Mouse (Mus musculus) midbrain, embryonic 14.5 days (tissue): Measurements from ENCODE around the gene Erf. TPM values are rescaled to one million over a fixed set of nuclear protein-coding genes. Genes with fewer than 3 reads are reported as not detected.

ENCODE experiments used
- ATAC-seq: fragments of 200-750 bp; cut with Nextera tagmentation; 2 replicates; pipeline ENCODE4 v1.8.0; 2017; ENCODE audit warnings: moderate number of reproducible peaks, moderate library complexity; ENCODE audit not compliant: low FRiP score, low TSS enrichment
- DNase-seq: peaks from one replicate; pipeline ENCODE4 v3.0.0-alpha.2; 2015
- H3K27ac ChIP-seq: fragments of 300-500 bp; sonication (generic); replicated peaks from 2 replicates; pipeline ENCODE4 v1.5.1; 2014; ENCODE audit warnings: mild to moderate bottlenecking, low read depth, low read length, moderate library complexity
- H3K27me3 ChIP-seq: fragments of 300-500 bp; sonication (generic); 2 replicates; pipeline ENCODE4 v1.6.1; 2014; ENCODE audit warnings: low read length, control low read depth, mixed read lengths; ENCODE audit not compliant: control insufficient read depth, insufficient read depth
- H3K36me3 ChIP-seq: fragments of 300-500 bp; sonication (generic); 2 replicates; pipeline ENCODE4 v1.6.1; 2014; ENCODE audit warnings: low read length, control low read depth; ENCODE audit not compliant: control insufficient read depth, insufficient read depth
- H3K4me1 ChIP-seq: fragments of 300-500 bp; sonication (generic); 2 replicates; pipeline ENCODE4 v1.6.1; 2014; ENCODE audit warnings: mild to moderate bottlenecking, antibody characterized with exemption, low read length, control low read depth; ENCODE audit not compliant: control insufficient read depth, insufficient read depth
- H3K4me2 ChIP-seq: fragments of 300-500 bp; sonication (generic); 2 replicates; pipeline ENCODE4 v1.6.1; 2014; ENCODE audit warnings: mild to moderate bottlenecking, low read length, moderate library complexity
- H3K4me3 ChIP-seq: fragments of 300-500 bp; sonication (generic); replicated peaks from 2 replicates; pipeline ENCODE4 v1.5.1; 2014; ENCODE audit warnings: low read depth, low read length
- H3K9ac ChIP-seq: fragments of 300-500 bp; sonication (generic); replicated peaks from 2 replicates; pipeline ENCODE4 v1.6.1; 2014; ENCODE audit warnings: mild to moderate bottlenecking, low read length, moderate library complexity
- H3K9me3 ChIP-seq: fragments of 300-500 bp; sonication (generic); 2 replicates; pipeline ENCODE4 v1.6.1; 2016; ENCODE audit warnings: low read length, control low read depth, mixed read lengths; ENCODE audit not compliant: control insufficient read depth
- WGBS: fragments of 180-500 bp; shearing (Covaris S2); extraction: QIAGEN DNeasy Blood & Tissue Kit; methylation state at CpG from one replicate; pipeline ENCODE4 v1.1.7; 2014; 5-methylcytosine and 5-hydroxymethylcytosine counted together
- polyA plus RNA-seq: library from polyadenylated mRNA; unstranded; fragments of >200 nt; fragmentation: Nextera tagmentation; extraction: Ambion mirVana; gene quantifications from 2 replicates; pipeline ENCODE4 v1.2.1, GENCODE M21; 2014

Erf gene
- polyA plus RNA-seq, 1 experiment from 2014 or later: 4.8 TPM

GRCm38 (mm10) chr7:25270652-25271633, 20.4 kb upstream of the Erf start:
- Histone ChIP-seq H3K9ac (no peak overlapping the region), H3K4me2 (no peak overlapping the region), H3K4me3 (no peak overlapping the region), H3K27ac (no peak overlapping the region), H3K27me3 (no peaks in the 10 kb centered on the region), H3K9me3 (no peaks in the 10 kb centered on the region), H3K36me3 (peaks cover 32% of the 10 kb centered on the region), H3K4me1 (peaks cover 30% of the 10 kb centered on the region)
- 90% methylated on average over 35 of the region's 35 CpGs for WGBS
- no peak for DNase-seq
- ATAC-seq: no peak

GRCm38 (mm10) chr7:25269545-25270271, 19.1 kb upstream of the Erf start:
- Histone ChIP-seq H3K36me3 (peaks cover 28% of the 10 kb centered on the region), H3K4me3 (peak overlapping the region; percentile 62), H3K9me3 (no peaks in the 10 kb centered on the region), H3K9ac (peak overlapping the region; percentile 80; the same call in 1 of the 2 replicates), H3K4me1 (peaks cover 23% of the 10 kb centered on the region), H3K27ac (no peak overlapping the region), H3K4me2 (peak overlapping the region; percentile 83), H3K27me3 (no peaks in the 10 kb centered on the region)
- ATAC-seq (no peak), DNase-seq (no peak)
- WGBS: 82% methylated on average over 8 of the region's 8 CpGs

GRCm38 (mm10) chr7:25269029-25269428, 18.5 kb upstream of the Erf start:
- DNase-seq: no peak
- Histone ChIP-seq H3K27ac (0 out of 2 replicates have a peak overlapping the region, but pooled peaks have one; percentile 80), H3K4me1 (peaks cover 21% of the 10 kb centered on the region), H3K27me3 (no peaks in the 10 kb centered on the region), H3K9me3 (no peaks in the 10 kb centered on the region), H3K9ac (peak overlapping the region; percentile 80), H3K36me3 (peaks cover 26% of the 10 kb centered on the region), H3K4me3 (peak overlapping the region; percentile 62), H3K4me2 (peak overlapping the region; percentile 83)
- 50% methylated on average over 4 of the region's 4 CpGs for WGBS
- no peak for ATAC-seq

- peak overlapping the region; percentile 80 for H3K27ac ChIP-seq
- peaks cover 25% of the 10 kb centered on the region for H3K36me3 ChIP-seq
- H3K4me3 ChIP-seq: peak overlapping the region; percentile 62
- no peaks in the 10 kb centered on the region for H3K9me3 ChIP-seq
- peak overlapping the region; percentile 80 for H3K9ac ChIP-seq
- H3K27me3 ChIP-seq: no peaks in the 10 kb centered on the region
- peaks cover 19% of the 10 kb centered on the region for H3K4me1 ChIP-seq
- no peak for DNase-seq
- ATAC-seq: no peak
- WGBS: 1% methylated on average over 7 of the region's 7 CpGs
- H3K4me2 ChIP-seq: peak overlapping the region; percentile 83
These were observed 18.0 kb upstream of the Erf start for GRCm38 (mm10) chr7:25268588-25268987.

- H3K9ac ChIP-seq: peak overlapping the region; percentile 80
- no peaks in the 10 kb centered on the region for H3K9me3 ChIP-seq
- peak; percentile 95 for ATAC-seq
- peak overlapping the region; percentile 90 for H3K27ac ChIP-seq
- H3K27me3 ChIP-seq: no peaks in the 10 kb centered on the region
- H3K4me3 ChIP-seq: peak overlapping the region; percentile 62
- peak; percentile 100 for DNase-seq
- WGBS: under 1% methylated on average over 33 of the region's 33 CpGs
- H3K4me2 ChIP-seq: peak overlapping the region; percentile 83
- H3K4me1 ChIP-seq: peaks cover 19% of the 10 kb centered on the region
- peaks cover 18% of the 10 kb centered on the region for H3K36me3 ChIP-seq
These were observed 17.3 kb upstream of the Erf start for GRCm38 (mm10) chr7:25267751-25268463.

- peak within 1 kb of the TSS; percentile 90 for H3K27ac ChIP-seq
- peaks cover 12% of the 10 kb centered on the region for H3K36me3 ChIP-seq
- H3K4me2 ChIP-seq: peak within 1 kb of the TSS; percentile 83
- H3K9me3 ChIP-seq: no peaks in the 10 kb centered on the region
- ATAC-seq (peak; percentile 90), DNase-seq (peak; percentile 100)
- H3K9ac ChIP-seq: peak within 1 kb of the TSS; percentile 80
- H3K27me3 ChIP-seq: no peaks in the 10 kb centered on the region
- peak within 1 kb of the TSS; percentile 62 for H3K4me3 ChIP-seq
- H3K4me1 ChIP-seq: peaks cover 19% of the 10 kb centered on the region
- WGBS: under 1% methylated on average over 29 of the region's 29 CpGs
These were observed 16.8 kb upstream of the Erf start, which contains the start of gene Cic for GRCm38 (mm10) chr7:25267301-25267750. Gene Cic (plus strand): TSS chr7:25267704.

GRCm38 (mm10) chr7:25266180-25266962, 15.8 kb upstream of the Erf start:
- Histone ChIP-seq H3K9me3 (no peaks in the 10 kb centered on the region), H3K4me2 (peak overlapping the region; percentile 49), H3K36me3 (peaks cover 3% of the 10 kb centered on the region; the same call in 1 of the 2 replicates), H3K4me1 (peaks cover 19% of the 10 kb centered on the region), H3K9ac (no peak overlapping the region), H3K4me3 (no peak overlapping the region), H3K27me3 (no peaks in the 10 kb centered on the region), H3K27ac (no peak overlapping the region)
- DNase-seq: no peak
- 92% methylated on average over 8 of the region's 8 CpGs for WGBS
- ATAC-seq: no peak
